Mouse (Mus musculus) hindbrain, embryonic 14.5 days (tissue): ENCODE measurements at regions not wholly inside any gene's neighbourhood (a gene's known extent, or its start where the extent isn't known, plus 50 kb on each side); places are given as distances from the start of the nearest gene placed in this dataset.

ENCODE experiments used
- ATAC-seq: fragments of 200-750 bp; cut with Nextera tagmentation; 2 replicates; pipeline ENCODE4 v1.8.0; 2017; ENCODE audit warnings: moderate number of reproducible peaks, mild to moderate bottlenecking, moderate TSS enrichment, moderate library complexity; ENCODE audit not compliant: low FRiP score
- DNase-seq: peaks from one replicate; pipeline ENCODE4 v3.0.0-alpha.2; 2015; ENCODE audit warnings: low spot score
- H3K27ac ChIP-seq: fragments of 300-500 bp; sonication (generic); 2 replicates; pipeline ENCODE4 v1.5.1; 2014; ENCODE audit warnings: mild to moderate bottlenecking, moderate library complexity
- H3K27me3 ChIP-seq: fragments of 300-500 bp; sonication (generic); 2 replicates; pipeline ENCODE4 v1.6.1; 2014; ENCODE audit warnings: mild to moderate bottlenecking, low read length, mixed read lengths; ENCODE audit not compliant: control insufficient read depth, insufficient read depth
- H3K36me3 ChIP-seq: fragments of 300-500 bp; sonication (generic); replicated peaks from 2 replicates; pipeline ENCODE4 v1.6.1; 2014; ENCODE audit not compliant: control insufficient read depth, insufficient read depth
- H3K4me1 ChIP-seq: fragments of 300-500 bp; sonication (generic); replicated peaks from 2 replicates; pipeline ENCODE4 v1.6.1; 2014; ENCODE audit warnings: antibody characterized with exemption, low read length, mixed read lengths; ENCODE audit not compliant: control insufficient read depth, insufficient read depth
- H3K4me2 ChIP-seq: fragments of 300-500 bp; sonication (generic); replicated peaks from 2 replicates; pipeline ENCODE4 v1.6.1; 2014; ENCODE audit warnings: mild to moderate bottlenecking, moderate library complexity
- H3K4me3 ChIP-seq: fragments of 300-500 bp; sonication (generic); replicated peaks from 2 replicates; pipeline ENCODE4 v1.5.1; 2014; ENCODE audit warnings: mild to moderate bottlenecking, low read length
- H3K9ac ChIP-seq: fragments of 300-500 bp; sonication (generic); 2 replicates; pipeline ENCODE4 v1.6.1; 2014
- H3K9me3 ChIP-seq: fragments of 300-500 bp; sonication (generic); 2 replicates; pipeline ENCODE4 v1.6.1; 2016; ENCODE audit warnings: low read length; ENCODE audit not compliant: control insufficient read depth
- WGBS: fragments of 180-500 bp; shearing (Covaris S2); extraction: QIAGEN DNeasy Blood & Tissue Kit; methylation state at CpG from one replicate; pipeline ENCODE4 v1.1.7; 2014; 5-methylcytosine and 5-hydroxymethylcytosine counted together

DNA sequence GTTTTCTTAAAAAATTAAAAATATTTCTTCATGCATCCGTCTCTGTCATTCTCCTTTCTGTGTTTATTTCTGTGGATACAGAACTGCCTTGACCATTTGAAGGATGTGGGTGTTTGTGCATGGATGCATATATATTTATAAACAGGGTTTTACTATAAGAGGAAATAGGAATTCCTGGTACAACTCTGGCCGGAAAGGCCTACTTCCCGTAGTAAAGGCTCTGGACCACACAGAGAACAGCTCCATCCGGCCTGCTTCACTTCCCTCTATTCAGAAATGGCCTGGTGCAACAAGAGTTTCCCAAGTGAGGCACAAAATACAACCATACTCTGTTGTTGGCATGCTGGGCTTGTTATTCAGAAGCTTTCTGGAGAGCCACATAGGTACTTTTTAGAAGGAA, 182.1 kb upstream of the Hhip start:
- Histone ChIP-seq H3K27ac (no peak overlapping the region), H3K4me3 (no peak overlapping the region), H3K4me1 (no peaks in the 10 kb centered on the region), H3K27me3 (no peaks in the 10 kb centered on the region), H3K36me3 (no peaks in the 10 kb centered on the region), H3K9me3 (0 out of 2 replicates have a peak, but pooled peaks cover 3% of the 10 kb centered on the region), H3K9ac (no peak overlapping the region), H3K4me2 (no peak overlapping the region)
- 87% methylated on average over 4 of the region's 4 CpGs for WGBS
- DNase-seq (no peak), ATAC-seq (no peak)

DNA sequence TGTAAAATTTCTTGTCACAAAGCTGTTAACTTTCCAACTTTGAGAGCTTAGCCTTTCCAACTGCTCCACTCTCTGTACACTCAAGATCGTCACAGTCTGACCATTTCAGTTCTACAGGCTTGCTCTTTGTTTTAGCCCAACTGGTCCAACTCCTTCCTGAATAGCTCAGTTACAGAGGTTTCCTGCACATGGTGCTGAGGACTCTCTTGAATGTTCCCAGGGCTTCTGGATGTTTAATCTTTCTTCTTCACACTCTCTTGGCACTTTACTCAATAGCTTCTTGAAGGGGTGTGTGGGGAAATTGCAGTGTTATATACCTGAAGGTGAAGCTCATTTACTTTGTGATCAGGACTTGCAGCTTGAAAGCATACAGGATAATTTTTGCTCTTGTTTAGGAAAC, 152.6 kb upstream of the Hhip start:
- no peak for ATAC-seq
- no peaks in the 10 kb centered on the region for H3K9me3 ChIP-seq
- no peak overlapping the region for H3K27ac ChIP-seq
- H3K4me3 ChIP-seq = no peak overlapping the region
- no peak overlapping the region for H3K9ac ChIP-seq
- no peaks in the 10 kb centered on the region for H3K36me3 ChIP-seq
- H3K4me1 ChIP-seq = no peaks in the 10 kb centered on the region
- no peak overlapping the region for H3K4me2 ChIP-seq
- H3K27me3 ChIP-seq = no peaks in the 10 kb centered on the region
- WGBS = 76% methylated on average over 1 of the region's 1 CpGs
- no peak for DNase-seq

DNA sequence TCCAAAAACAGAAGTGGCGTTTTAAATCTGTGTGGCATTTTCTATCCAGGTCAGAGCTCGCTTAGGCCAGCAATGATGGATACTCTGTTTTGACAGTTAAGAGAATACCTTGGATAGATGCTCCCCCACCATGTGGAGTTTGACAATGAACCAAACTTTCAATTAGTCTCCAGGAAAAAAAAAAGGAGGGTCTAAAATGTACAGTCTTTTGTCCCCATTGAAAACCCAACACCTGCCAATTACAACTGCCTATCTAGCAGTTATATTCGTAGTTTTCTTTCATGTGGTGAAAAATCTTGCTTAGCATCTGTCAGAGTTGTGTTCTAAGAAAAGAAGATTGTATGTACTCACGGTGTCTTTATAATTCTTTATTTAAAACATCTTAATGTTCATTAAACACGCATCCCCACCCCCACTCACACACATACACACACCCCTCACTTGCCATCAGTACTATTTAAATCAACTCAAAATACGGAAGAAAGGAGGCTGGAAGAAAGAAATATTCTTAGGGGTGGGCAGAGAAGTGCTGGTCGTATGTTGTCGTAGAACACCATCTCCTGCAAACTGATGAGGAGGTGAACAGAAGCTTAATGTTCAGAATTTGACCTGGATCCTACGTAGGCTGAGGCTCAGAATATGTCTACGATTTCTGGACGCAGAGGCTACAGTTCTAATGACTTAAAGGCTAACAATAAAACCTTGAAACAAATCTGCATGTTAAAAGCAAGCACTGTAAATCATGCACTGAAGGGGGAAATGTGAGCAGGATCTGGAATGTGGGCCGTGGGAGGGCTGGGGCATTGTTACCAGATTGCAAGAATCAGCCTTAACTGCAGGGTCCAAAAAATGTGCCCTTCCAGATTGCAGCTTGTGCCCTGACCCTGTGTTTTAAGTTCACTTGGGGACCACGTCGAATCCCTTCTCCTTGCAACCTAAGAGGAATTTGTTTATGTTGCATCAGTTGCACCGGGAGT, 147.2 kb upstream of the Hhip start:
- Histone ChIP-seq H3K4me3 (no peak overlapping the region), H3K9ac (no peak overlapping the region), H3K27me3 (no peaks in the 10 kb centered on the region), H3K36me3 (no peaks in the 10 kb centered on the region), H3K4me2 (no peak overlapping the region), H3K9me3 (no peaks in the 10 kb centered on the region), H3K4me1 (no peaks in the 10 kb centered on the region), H3K27ac (no peak overlapping the region)
- no peak for DNase-seq
- no peak for ATAC-seq
- WGBS = 39% methylated on average over 15 of the region's 15 CpGs

DNA sequence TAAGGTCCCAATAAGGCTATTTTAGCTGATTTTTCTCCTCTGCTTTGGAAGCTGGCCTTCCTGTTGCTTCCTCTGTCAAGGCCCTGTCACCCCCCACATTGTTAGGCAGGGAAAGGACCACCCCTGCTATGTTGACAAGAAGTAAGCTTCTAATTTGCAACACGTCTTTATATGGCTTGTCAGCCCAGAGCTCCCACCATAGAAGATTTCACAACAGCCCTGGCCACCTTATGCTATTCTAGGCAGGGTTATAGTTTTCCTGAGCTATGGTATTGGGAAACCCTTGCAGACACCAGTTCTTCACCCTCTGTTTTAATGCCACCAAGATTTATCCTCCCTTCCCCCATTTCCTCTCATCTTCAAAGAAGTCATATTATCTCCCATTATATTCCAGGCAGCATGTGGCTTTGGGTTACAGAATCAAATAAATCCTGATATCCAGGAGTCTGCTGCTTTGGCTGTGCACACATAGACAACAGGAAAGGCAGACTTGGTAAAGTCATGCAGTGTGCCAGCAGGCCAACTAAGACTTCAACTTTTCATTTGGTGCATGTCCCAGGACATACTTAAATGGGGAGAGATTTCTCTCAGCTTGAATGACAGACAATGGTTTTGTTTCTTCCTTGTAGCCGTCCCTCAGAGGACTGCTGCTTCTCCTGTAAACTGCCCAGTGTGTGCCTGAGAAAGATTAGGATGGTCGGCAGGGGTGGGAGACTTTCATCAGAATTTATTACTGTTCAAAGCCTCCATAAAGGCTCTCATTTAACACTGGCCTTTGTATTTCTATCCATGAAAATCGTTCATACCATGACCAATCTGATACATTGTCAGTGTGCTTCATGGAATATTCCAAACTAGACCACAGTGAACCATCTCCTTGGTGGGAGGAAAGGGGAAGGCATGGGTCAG, 146.2 kb upstream of the Hhip start:
- Histone ChIP-seq H3K27ac (no peak overlapping the region), H3K9ac (no peak overlapping the region), H3K36me3 (no peaks in the 10 kb centered on the region), H3K4me1 (no peaks in the 10 kb centered on the region), H3K9me3 (no peaks in the 10 kb centered on the region), H3K4me2 (no peak overlapping the region), H3K4me3 (no peak overlapping the region), H3K27me3 (no peaks in the 10 kb centered on the region)
- ATAC-seq (0 out of 2 replicates have a peak, but pooled peaks have one; percentile 14), DNase-seq (no peak)
- 35% methylated on average over 4 of the region's 4 CpGs for WGBS

DNA sequence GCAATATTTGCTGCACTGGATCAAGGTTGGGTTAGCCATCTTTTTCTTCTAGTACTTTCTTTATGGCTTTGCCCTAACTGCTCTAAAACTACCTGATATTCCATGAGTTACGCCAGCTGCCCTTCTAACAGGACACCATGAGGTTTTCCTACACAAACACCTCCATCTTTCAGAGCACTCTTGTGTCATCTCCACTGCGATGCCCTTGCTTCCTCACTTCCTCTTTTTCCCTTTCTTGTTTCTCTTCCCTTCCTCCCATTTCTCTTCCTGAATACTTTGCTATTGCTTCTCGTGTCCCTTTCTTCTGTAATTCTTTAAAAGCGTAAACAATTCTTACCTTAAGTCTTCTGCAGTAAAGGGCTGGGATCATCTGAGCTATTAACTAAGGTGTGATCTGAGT, 139.9 kb upstream of the Hhip start:
- WGBS = 90% methylated on average over 4 of the region's 4 CpGs
- Histone ChIP-seq H3K9me3 (no peaks in the 10 kb centered on the region), H3K4me2 (no peak overlapping the region), H3K36me3 (no peaks in the 10 kb centered on the region), H3K27ac (no peak overlapping the region), H3K9ac (no peak overlapping the region), H3K4me1 (no peaks in the 10 kb centered on the region), H3K4me3 (no peak overlapping the region), H3K27me3 (no peaks in the 10 kb centered on the region)
- ATAC-seq (no peak), DNase-seq (no peak)

DNA sequence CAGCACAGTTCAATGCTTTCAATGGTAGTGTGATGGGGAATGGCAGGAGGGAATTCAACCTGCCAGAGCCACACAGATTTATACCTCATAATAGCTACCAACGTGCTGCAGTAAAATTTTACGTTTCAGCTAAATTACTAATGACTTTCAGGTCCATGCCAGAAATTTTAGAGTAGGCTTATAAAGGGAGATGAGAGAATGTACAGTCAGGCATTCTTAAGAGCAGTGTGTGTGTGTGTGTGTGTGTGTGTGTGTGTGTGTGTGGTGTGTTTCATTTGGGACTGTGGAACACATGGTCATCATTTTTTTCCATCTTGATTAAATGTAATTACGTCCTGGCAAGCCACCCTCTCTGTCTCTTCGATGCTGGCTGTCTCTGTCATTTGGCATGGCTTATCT, 132.7 kb upstream of the Hhip start:
- peak; percentile 43; the same call in 1 of the 2 replicates for ATAC-seq
- Histone ChIP-seq H3K4me3 (no peak overlapping the region), H3K27ac (no peak overlapping the region), H3K9me3 (no peaks in the 10 kb centered on the region), H3K9ac (no peak overlapping the region), H3K27me3 (no peaks in the 10 kb centered on the region), H3K4me1 (no peaks in the 10 kb centered on the region), H3K4me2 (no peak overlapping the region), H3K36me3 (no peaks in the 10 kb centered on the region)
- DNase-seq = no peak
- 80% methylated on average over 4 of the region's 4 CpGs for WGBS

DNA sequence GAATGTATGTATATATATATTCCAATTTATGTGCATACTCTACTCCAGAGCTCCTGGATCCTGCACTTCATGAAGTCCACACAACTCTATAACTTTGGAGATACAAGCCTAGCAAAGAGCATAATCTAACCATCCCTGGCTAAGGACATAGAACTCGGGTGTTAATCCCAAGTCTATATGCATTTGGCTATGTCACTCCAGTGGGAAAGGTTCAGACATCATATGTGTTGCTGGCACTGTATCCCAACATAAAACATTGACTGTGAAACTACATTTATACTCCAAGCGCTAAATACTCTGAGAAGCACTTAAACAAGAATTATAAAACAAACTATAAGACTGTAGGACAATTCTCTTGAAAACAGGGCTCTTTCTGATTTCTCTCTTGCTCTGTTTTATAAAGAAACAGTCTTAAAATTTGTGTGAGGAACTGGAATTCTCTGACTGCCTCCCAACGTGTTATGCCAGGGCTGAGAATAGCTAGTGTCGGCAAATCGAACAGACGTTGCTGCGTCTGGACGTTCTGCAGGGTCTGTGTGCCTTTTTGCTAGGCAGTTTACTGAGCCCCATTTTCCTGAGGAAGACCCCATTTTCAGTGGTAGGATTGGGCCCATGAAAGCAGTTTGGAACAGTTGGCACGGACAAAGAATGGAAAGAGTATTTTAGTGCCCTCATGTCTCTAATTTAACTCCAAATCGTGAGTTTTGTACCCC, 132.1 kb upstream of the Hhip start:
- no peak overlapping the region for H3K4me2 ChIP-seq
- ATAC-seq (no peak), DNase-seq (no peak)
- no peak overlapping the region for H3K4me3 ChIP-seq
- H3K27me3 ChIP-seq = no peaks in the 10 kb centered on the region
- no peaks in the 10 kb centered on the region for H3K9me3 ChIP-seq
- H3K4me1 ChIP-seq = no peaks in the 10 kb centered on the region
- no peaks in the 10 kb centered on the region for H3K36me3 ChIP-seq
- H3K9ac ChIP-seq = no peak overlapping the region
- 86% methylated on average over 10 of the region's 10 CpGs for WGBS
- H3K27ac ChIP-seq = no peak overlapping the region

DNA sequence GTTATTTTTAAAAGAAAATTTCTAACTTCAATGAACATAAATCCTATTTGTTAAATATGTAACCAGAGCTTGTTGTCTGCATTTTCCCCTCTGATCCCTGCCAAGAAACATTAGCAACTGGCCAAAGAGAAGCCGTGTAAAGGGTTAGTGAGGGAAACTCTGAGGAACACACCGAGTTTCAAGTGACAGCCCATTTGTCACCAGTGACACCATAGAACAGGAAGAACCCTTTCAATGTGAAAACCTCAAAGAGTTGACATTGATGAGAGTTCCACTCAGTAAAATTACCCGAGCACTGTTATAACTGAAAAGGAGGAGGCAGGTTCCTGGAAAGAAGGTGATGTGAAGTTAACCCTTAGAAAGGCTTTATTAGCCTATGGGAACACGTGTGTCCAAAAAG, 127.5 kb upstream of the Hhip start:
- ATAC-seq (no peak), DNase-seq (no peak)
- no peaks in the 10 kb centered on the region for H3K27me3 ChIP-seq
- H3K4me3 ChIP-seq = no peak overlapping the region
- no peak overlapping the region for H3K4me2 ChIP-seq
- no peak overlapping the region for H3K9ac ChIP-seq
- no peaks in the 10 kb centered on the region for H3K9me3 ChIP-seq
- 46% methylated on average over 4 of the region's 4 CpGs for WGBS
- no peaks in the 10 kb centered on the region for H3K36me3 ChIP-seq
- H3K27ac ChIP-seq = no peak overlapping the region
- H3K4me1 ChIP-seq = no peaks in the 10 kb centered on the region

DNA sequence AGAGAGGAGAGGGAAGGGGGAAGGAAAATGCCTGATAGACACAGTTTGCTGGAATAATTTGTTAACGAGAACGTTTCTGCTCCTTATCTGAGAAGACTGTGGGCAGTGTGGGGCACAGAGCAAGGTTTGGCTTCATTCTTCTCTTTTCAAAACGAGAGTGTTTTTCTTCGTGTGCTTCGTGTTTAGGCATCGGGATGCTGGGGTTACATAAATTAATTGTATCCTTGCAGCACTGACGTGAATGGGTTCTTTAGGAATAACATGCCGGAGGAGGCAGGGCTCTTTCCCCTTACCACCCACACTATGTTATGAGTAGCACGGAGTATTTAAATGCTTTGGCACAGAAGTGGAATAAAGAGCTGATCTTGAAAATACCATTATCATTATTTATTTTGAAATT, 110.9 kb upstream of the Hhip start:
- no peaks in the 10 kb centered on the region for H3K27me3 ChIP-seq
- WGBS = 61% methylated on average over 9 of the region's 9 CpGs
- ATAC-seq = no peak
- 0 out of 2 replicates have a peak overlapping the region, but pooled peaks have one; percentile 12 for H3K4me2 ChIP-seq
- H3K4me1 ChIP-seq = no peaks in the 10 kb centered on the region
- H3K36me3 ChIP-seq = no peaks in the 10 kb centered on the region
- H3K4me3 ChIP-seq = no peak overlapping the region
- no peak overlapping the region for H3K9ac ChIP-seq
- no peaks in the 10 kb centered on the region for H3K9me3 ChIP-seq
- H3K27ac ChIP-seq = no peak overlapping the region
- no peak for DNase-seq
